Mouse (Mus musculus): ENCODE measurements around the gene H2-K1. TPM values are rescaled to one million over a fixed set of nuclear protein-coding genes. Genes with fewer than 3 reads are reported as not detected.
"Not testable (repeated sequence)": the region's sequence is repeated elsewhere in the genome, so short reads cannot be mapped to it uniquely, and the experiment has no call there.

The H2-K1 gene
- total RNA-seq, 1 experiment from 2014 or later: 1,076 TPM

DNA sequence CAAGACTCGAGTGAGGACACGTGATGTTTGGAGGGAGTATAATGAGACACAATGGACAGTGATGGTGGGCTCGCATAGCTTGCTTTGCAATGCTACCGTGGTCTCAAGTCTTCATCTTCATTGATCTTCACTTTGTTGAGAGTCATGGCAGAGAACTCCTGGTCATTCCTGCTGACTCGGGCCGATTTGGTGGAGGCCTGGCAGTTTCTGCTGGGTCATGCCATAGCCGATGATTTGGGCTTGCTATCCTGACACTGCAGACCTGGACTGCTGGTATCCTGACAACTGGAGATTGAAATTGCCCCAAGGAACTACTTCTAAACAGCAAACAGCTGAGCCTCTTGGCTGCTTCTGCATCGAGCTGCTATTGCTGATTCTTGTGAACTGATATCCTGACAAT is 5.2 kb downstream of the H2-K1 start:
- no peak for ATAC-seq (replicated peaks; ENCODE audit: low read depth, poor library complexity, severe bottlenecking)

DNA sequence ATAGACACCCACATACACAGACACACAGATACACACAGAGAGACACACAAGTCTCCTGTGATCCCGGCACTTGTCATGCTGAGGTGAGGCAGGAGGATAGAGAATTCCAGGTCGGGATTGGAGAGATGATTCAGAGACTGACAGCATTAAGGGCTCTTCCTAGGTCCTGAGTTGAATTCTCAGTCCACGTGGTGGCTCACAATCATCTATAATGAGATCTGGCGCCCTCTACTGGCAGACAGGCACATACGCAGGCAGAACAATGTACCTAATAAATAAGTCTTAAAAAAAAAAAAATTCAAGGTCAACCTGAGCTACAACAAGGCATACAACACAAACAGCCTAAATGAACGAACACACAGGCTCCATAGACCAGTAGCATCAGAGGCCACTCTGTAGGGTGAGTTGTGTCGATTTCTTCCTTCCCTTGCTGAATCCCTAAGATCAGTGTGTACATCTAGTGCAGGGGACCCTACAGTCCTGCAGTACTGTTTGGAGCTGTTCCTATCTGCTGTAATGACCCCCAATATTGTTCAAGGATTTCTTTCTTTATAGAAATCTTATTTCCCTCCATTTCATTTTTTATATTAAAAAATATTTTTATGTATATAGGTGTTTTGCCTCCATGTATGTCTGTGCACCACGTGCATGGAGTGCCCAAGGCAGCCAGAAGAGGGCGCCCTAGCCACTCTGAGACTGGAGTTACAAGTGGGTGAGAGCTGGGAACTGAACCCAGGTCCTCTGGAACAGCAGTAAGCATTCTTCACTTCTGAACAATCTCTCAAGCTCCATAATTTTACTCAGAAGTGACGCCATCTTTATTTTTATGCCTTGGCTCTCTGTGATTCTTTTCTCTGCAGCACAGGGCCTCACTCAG is 8.1 kb downstream of the H2-K1 start:
- peak; percentile 83 for ATAC-seq (replicated peaks; ENCODE audit: low read depth, poor library complexity, severe bottlenecking)

DNA sequence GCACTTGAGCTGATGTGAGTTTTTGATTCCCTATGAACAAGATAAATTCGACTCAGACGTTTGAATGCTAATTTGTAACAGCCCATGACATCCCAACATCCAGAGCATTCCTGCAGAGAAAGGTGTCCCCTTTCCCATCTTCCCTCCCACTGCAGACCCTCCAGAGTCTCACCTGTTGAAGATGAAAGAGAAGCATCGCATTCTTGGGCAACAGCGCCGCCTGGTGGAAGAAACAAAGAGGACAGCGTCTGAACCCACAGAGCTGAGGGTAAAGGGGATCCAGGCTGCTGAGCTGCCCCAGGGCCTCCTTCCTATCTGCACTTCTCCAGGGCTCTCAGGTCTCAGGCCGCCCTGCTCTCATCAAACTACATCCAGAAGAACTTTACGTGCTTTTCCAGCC is 18.0 kb downstream of the H2-K1 start:
- ATAC-seq (replicated peaks; ENCODE audit: low read depth, poor library complexity, severe bottlenecking): not testable (repeated sequence)

DNA sequence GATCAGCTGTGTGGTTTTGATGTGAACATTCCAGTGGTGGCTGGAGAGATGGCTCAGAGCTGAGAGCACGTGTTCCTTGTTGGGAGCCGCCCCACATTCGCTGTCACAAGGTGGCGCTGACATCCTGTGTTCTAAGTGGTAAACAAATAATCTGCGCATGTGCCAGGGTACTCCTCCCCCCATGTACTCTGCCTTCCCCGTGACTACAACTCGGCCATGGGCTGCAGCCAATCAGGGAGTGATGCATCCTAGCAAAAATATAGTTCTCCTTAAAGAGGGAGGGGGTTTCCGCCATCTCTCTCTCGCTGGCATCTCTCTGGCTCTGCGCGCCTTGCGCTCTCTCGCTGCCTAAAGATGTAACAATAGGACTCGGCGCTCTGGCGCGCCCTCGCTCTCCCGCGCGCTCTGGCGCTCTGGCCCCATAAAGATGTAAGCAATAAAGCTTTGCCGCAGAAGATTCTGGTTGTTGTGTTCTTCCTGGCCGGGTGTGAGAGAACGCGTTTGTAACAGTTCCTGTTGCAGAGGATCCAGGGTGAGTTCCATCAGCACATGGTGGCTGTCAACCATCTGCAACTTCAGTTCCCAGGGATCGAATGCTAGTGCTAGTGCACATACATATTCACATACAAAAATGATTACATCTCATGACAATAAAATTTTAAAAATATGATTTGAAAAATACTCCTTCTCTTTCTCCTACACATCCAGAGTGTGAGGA is 18.8 kb downstream of the H2-K1 start:
- peak; percentile 76 for ATAC-seq (replicated peaks; ENCODE audit: low read depth, poor library complexity, severe bottlenecking)

DNA sequence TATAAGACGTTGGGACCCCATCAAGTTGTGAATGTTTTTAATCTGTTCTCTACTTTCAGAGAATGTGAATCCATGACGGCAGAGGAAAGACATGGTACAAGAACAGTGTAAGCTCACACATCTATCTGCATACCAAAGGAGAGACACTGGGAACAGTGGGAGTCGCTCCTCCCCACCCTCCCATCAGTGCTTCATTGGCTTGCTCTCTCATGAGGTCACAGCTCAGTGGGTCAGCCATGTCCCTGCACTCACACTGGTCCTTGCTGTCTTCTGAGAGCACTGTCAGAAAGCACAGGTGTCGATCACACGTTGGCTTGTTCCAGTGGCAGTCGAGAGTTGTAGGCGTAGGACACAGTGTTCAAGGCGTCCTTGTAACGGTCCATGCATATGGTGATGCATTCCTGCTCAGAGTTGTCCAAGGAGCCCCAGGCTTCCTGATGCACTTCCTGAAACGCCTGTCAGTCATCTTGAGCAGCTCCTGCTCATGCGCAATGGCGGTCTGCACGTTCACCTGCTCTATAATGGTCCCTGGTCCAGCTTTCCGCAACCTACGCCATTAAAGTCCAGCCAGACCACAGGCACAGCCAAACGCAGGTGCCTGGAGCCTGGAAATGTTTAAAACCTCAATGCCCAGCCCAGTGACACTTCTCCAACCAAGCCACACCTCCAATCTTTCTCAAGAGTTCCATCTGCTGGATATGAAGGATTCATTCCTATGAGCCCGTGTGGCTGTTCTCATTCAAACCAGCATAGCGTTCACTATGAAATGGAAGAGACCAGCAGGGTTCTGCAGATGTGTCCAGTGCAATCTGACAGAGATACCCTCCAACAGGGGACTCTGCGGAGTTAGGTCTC is 19.7 kb downstream of the H2-K1 start:
- no peak for ATAC-seq (replicated peaks; ENCODE audit: low read depth, poor library complexity, severe bottlenecking)

DNA sequence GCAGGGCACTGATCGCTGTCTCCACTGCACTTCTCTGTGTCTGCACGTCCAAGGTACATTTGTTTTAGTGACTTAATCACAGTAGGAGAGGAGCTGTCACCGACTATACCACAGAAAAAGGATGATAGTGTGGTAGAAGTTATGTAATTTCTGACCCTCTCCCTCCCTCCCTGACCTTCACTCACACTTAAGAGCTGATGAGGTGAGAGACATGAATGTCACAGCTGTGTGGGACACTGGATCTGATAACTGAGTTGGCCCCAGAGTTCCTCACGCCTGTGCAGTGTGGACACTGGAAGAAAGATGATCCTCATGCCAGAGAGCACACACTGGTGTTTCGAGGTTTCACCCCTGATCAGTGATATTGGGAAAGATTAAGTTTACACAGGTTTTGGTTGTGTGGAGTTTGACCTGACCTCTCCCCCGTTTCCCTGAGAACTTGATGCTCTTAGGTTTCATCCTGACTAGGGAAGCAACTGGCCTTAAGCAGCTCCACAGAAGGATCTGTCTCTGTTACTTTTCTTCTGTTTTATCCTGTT is 20.6 kb downstream of the H2-K1 start:
- no peak for ATAC-seq (replicated peaks; ENCODE audit: low read depth, poor library complexity, severe bottlenecking)

DNA sequence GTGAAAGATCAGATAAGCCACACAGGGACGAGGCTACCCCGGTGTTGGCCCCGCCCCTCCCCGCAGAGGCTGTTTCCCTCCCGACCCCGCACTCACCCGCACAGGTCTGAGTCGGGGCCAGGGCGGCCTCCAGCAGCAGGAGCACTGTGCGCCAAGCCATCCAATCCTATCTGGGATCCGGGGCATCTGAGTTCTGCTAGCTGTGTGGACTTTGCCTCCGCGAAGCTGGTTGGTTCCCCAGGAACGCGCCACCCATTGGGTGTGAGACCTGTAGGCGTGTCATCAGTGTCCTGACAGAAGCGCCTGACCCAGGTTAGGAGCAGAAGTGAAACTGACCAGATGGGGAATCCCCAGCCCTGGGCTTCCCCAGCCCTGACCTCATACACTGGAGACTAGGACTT is 21.5 kb downstream of the H2-K1 start:
- ATAC-seq (replicated peaks; ENCODE audit: low read depth, poor library complexity, severe bottlenecking): peak; percentile 90

DNA sequence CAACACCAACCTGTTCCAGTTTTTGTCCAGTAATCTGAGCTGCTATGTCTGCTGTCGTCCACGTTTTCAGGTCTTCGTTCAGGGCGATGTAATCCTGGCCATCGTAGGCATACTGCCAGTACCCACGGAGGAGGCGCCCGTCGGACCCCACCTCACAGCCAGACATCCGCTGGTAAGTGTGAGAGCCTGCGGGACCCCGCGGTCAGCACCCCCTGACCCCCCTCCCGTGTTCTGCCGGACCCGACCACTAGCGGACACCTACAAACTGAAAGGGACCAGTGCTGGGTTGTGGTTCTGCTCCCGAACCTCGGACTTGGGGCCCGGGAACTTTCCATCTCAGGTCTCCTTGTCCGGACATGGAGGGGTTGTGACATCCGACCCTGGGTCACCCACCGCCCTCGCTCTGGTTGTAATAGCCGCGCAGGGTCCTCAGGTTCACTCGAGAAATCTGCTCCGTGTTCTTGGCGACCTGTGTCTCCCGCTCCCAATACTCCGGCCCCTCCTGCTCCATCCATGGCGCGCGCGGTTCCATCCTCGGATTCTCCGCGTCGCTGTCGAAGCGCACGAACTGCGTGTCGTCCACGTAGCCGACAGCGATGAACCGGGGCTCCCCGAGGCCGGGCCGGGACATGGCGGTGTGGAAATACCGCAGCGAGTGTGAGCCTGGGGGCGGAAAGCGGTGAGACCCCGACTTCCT is 22.1 kb downstream of the H2-K1 start:
- ATAC-seq (replicated peaks; ENCODE audit: low read depth, poor library complexity, severe bottlenecking): no peak

DNA sequence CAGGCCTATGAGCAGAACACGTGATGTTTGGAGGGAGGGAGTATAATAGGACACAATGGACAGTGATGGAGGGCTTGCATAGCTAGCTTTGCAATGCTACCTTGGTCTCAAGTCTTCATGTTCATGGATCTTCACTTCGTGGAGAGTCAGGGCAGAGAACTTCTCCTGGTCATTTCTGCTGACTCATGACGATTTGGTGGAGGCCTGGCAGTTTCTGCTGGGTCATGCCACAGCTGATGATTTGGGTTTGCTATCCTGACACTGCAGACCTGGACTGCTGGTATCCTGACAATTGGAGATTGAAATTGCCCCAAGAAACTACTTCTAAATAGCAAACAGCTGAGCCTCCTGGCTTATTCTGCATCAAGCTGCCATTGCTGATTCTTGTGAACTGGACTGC is 26.6 kb downstream of the H2-K1 start:
- ATAC-seq (replicated peaks; ENCODE audit: low read depth, poor library complexity, severe bottlenecking): no peak

DNA sequence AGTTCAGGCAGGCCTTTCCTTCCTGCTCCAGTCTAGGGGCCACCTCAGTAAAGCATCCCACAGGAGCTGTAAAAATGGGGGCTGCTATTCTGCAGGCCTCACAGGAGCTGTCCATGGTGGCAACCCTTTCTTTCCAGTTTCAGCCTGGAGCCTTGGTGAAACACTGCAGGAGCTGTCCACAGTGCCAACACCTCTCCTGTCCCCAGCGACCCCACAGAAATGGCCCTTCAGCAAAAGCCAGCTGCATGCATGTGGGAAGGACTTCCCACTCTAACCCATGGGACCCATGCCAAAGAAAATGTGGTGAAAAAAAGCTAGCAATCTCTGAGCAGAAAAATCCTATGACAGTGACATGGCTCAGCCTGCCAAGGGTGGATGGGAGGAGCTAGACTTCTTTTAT is 27.5 kb downstream of the H2-K1 start:
- ATAC-seq (replicated peaks; ENCODE audit: low read depth, poor library complexity, severe bottlenecking): peak; percentile 43

DNA sequence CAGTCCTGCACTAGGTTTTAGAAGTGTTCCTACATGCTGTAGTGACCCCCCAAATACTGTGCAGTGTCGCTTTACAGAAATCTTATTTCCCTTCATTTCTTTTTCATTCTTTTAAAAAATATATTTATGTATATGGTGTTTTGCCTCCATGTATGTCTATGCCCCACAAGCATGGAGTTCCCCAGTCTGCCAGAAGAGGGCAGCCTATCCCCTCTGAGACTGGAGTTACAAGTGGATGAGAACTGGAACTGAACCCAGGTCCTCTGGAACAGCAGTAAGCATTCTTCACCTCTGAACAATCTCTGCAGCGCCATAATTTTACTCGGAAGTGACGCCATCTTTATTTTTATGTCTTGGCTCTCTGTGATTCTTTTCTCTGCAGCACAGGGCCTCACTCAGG is 30.8 kb downstream of the H2-K1 start:
- no peak for ATAC-seq (replicated peaks; ENCODE audit: low read depth, poor library complexity, severe bottlenecking)

DNA sequence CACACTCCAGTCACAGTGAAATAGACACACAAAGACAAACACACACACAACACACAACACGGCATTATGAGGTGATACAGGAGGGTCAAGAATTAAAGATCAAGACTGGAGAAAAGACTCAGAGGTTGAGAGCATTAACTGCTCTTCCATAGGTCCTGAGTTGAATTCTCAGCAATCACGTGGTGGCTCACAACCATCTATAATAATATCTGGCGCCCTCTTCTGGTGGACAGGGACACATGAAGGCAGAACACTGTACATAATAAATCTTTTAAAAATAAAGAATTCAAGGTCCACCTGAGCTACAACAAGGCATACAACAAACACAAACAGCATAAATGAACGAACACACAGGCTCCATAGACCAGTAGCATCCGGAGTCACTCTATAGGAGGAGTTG is 31.2 kb downstream of the H2-K1 start:
- peak; percentile 24 for ATAC-seq (replicated peaks; ENCODE audit: low read depth, poor library complexity, severe bottlenecking)

DNA sequence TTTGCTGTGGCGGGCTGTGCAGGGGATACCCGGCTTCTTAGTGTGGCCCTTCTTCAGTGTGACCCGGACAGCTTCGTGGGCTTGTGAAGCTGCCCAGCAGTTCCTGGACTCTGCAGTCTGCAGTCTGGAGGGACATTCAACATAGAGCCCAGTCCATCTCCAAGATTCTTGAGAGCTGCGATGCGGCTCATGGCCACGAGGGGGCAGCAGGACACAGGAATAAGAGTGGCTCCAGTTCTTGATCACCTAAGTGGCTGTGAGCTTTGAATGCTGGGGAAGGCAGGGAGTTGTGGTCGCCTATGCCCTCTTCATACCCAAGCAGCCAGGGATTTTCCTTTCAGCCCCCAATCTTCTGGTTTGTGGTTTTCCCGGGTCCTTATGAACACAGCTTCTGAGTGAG is 31.7 kb downstream of the H2-K1 start:
- peak; percentile 81 for ATAC-seq (replicated peaks; ENCODE audit: low read depth, poor library complexity, severe bottlenecking)

DNA sequence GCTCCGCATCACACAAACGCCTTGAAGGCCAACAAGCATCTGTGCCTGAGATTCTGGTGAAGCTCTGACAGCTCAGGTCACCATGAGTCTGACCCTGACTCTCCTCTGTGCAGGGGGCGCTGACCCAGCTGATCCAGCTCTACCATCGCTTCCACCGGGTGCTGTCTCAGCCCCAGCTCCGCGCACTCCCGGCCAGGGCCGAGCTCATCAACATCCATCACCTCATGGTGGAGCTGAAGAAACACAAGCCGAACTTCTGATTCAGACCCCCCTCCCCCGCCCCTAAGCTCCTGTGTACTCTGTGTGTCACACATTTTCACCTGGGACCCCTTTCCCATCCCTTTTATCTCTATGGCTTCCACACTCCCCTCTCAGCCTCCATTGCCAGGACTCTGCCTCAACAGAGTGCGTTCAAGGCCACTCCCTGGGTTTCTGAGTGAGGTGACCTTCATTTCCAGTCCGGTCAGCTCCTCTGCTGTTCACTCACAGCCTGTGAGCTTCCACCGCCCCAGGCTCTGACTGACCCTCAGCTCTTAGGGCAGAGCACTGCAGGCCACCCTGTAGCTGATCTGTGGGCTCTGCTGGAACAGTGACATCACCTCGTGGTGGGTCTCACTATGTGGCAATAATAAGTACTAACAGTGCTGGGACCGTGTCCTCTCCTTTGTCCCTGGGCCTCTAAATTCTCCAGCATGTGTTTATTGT is 34.1 kb downstream of the H2-K1 start:
- no peak for ATAC-seq (replicated peaks; ENCODE audit: low read depth, poor library complexity, severe bottlenecking)

DNA sequence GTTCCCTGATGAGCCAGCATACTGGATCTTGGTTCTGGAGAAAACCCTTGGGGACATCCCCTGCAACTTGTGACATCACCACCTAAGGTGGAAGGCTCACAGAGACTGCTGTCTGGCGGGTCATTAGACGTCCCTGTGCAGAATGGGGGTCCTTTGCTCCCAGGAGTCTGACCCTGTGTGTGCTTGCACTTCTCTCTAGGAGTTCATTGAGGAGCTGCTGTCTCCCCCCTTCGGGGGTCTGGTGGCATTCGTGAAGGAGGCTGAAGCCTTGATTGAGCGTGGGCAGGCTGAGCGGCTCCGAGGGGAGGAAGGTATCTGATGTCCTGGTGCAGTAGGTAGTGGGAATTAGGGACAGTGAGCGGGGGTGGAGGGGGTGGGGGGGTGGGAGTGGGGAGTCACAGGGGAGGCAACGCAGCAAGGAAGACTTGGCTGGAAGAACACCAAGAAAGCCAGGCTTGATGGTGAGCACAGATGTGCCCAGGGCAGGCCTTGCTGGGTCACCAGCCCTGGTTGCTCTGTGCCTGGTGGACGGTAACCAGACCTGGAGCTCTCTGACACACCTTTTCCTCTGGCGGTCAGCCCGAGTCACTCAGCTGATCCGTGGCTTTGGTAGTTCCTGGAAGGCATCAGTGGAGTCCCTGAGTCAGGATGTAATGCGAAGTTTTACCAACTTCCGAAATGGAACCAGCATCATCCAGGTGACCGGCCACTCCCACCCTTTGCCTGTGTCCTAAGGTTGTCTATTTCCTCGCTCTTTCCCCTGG is 34.9 kb downstream of the H2-K1 start:
- ATAC-seq (replicated peaks; ENCODE audit: low read depth, poor library complexity, severe bottlenecking): no peak

DNA sequence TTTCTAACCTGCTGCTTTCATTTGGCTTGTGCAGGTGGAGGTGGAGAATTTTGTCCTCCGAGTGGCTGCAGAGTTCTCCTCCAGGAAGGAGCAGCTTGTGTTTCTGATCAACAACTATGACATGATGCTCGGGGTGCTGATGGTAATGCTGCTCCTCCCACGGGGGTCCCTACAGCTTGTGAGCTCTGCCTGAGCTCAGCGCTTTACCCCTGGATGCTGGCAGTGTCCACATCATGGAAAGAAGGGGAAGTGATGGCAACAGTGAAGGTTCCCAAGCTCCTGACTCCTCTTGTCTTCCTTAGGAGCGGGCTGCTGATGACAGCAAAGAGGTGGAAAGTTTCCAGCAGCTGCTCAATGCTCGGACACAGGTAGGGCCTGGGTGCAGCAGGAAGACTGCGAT is 37.3 kb downstream of the H2-K1 start:
- ATAC-seq (replicated peaks; ENCODE audit: low read depth, poor library complexity, severe bottlenecking): no peak

DNA sequence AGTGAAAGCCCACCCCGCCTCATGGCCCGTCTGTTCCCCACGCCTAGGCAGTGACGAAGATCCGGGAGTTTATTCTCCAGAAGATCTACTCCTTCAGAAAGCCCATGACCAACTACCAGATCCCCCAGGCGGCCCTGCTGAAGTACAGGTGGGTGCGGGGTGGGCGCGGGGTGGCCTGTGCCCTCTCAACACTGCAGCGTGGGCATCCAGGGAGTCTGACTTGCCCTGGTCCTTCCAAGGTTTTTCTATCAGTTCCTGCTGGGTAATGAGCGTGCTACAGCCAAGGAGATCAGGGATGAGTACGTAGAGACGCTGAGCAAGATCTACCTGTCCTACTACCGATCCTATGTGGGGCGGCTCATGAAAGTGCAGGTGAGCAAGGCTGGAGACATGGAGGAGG is 40.2 kb downstream of the H2-K1 start:
- ATAC-seq (replicated peaks; ENCODE audit: low read depth, poor library complexity, severe bottlenecking): no peak

DNA sequence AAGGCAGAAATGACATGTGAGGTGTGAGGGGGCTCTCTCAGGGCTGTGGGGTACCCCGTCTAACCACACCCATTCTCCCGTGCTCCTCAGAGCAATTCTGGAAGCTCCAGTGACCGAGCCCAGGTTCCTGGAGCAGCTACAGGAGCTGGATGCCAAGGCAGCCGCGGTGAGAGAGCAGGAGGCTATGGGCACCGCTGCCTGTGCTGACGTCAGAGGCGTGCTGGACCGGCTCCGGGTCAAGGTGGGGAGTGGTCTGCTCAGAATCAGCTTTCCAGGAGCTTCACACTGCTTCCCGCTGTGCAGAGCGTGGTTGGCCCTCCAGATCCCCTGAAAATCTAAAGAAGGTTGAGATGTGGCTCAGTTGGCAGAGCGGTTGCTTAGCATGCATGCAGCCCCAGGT is 41.0 kb downstream of the H2-K1 start:
- no peak for ATAC-seq (replicated peaks; ENCODE audit: low read depth, poor library complexity, severe bottlenecking)

Data from common myeloid progenitor, adult 5-6 weeks (primary cell).